Mouse (Mus musculus) heart, embryonic 13.5 days (tissue): ENCODE results near the gene Slc39a3. TPM values are rescaled to one million over a fixed set of nuclear protein-coding genes. Genes with fewer than 3 reads are reported as not detected.

ENCODE experiments used
- ATAC-seq: fragments of 200-750 bp; cut with Nextera tagmentation; 2 replicates; pipeline ENCODE4 v1.8.0; 2017; ENCODE audit warnings: moderate TSS enrichment; ENCODE audit not compliant: insufficient number of reproducible peaks, low FRiP score, low TSS enrichment; ENCODE audit errors: extremely low read depth
- H3K27ac ChIP-seq: fragments of 300-500 bp; sonication (generic); replicated peaks from 2 replicates; pipeline ENCODE4 v1.5.1; 2015; ENCODE audit warnings: moderate library complexity, mild to moderate bottlenecking, inconsistent platforms
- H3K27me3 ChIP-seq: fragments of 300-500 bp; sonication (generic); replicated peaks from 2 replicates; pipeline ENCODE4 v1.6.1; 2015; ENCODE audit warnings: mild to moderate bottlenecking, inconsistent platforms
- H3K36me3 ChIP-seq: fragments of 300-500 bp; sonication (generic); 2 replicates; pipeline ENCODE4 v1.6.1; 2015; ENCODE audit warnings: mild to moderate bottlenecking, inconsistent platforms
- H3K4me1 ChIP-seq: fragments of 300-500 bp; sonication (generic); 2 replicates; pipeline ENCODE4 v1.6.1; 2015; ENCODE audit warnings: inconsistent platforms
- H3K4me2 ChIP-seq: fragments of 300-500 bp; sonication (generic); 2 replicates; pipeline ENCODE4 v1.6.1; 2015; ENCODE audit warnings: inconsistent platforms, mild to moderate bottlenecking, moderate library complexity
- H3K4me3 ChIP-seq: fragments of 300-500 bp; sonication (generic); 2 replicates; pipeline ENCODE4 v1.5.1; 2015; ENCODE audit warnings: moderate library complexity, mild to moderate bottlenecking, inconsistent platforms
- H3K9ac ChIP-seq: fragments of 300-500 bp; sonication (generic); 2 replicates; pipeline ENCODE4 v1.6.1; 2015; ENCODE audit warnings: inconsistent platforms, mild to moderate bottlenecking, moderate library complexity
- H3K9me3 ChIP-seq: fragments of 300-500 bp; sonication (generic); 2 replicates; pipeline ENCODE4 v1.6.1; 2016; ENCODE audit warnings: inconsistent platforms
- WGBS: fragments of 180-500 bp; shearing (Covaris S2); methylation state at CpG from one replicate; pipeline ENCODE4 v1.1.7; 2015; ENCODE audit warnings: mixed read lengths; 5-methylcytosine and 5-hydroxymethylcytosine counted together
- polyA plus RNA-seq: library from polyadenylated mRNA; unstranded; fragments of >200 nt; fragmentation: Nextera tagmentation; extraction: Ambion mirVana; gene quantifications from 2 replicates; pipeline ENCODE4 v1.2.1, GENCODE M21; 2015

Gene Slc39a3
- 8.0 and 8.2 TPM in 2 replicates for polyA plus RNA-seq

DNA sequence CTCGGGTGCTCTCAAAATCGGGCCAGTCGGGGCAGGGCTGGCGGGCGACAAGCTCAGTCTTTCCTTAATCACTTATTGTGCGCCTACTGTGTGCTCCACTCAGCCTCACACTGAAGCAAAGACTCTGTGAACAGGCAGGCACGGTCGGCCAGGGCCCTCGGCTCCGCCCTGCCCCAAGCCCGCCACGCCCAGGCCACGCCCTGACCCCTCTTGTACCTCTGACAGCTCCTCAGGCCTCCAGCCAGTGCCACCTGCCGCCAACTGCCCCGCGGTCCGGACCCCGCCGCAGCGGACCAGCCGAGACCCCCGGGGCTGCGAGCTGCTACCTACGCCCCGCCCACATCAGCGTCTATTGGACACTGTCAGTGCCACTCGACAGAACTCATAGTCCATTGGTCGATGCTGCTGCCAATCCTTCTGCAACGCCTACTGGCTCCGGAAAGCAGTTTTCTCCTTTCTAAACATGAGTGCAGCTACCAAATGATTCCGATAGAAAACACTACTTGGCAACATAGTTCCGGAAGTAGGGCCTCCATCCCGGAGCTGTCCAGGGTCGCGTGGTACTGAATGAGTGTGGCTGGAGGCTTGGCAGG, at the start of gene Slc39a3:
Slc39a3 (minus strand) TSS at position 439 of the 593 bp plus-strand sequence.
- H3K36me3 ChIP-seq = 0 out of 2 replicates have a peak, but pooled peaks cover 14% of the 10 kb centered on the region
- 1% methylated on average over 35 of the region's 35 CpGs for WGBS
- peak; percentile 96; the same call in 1 of the 2 replicates for ATAC-seq

GRCm38 (mm10) chr10:81087021-81087420, 49.8 kb upstream of the Slc39a3 start:
- ATAC-seq = no peak
- no peak overlapping the region for H3K27ac ChIP-seq
- H3K9me3 ChIP-seq = peaks cover 7% of the 10 kb centered on the region; the same call in 1 of the 2 replicates
- no peak overlapping the region for H3K9ac ChIP-seq
- H3K36me3 ChIP-seq = peaks cover 11% of the 10 kb centered on the region
- no peak overlapping the region for H3K4me3 ChIP-seq
- H3K4me2 ChIP-seq = no peak overlapping the region
- peaks cover 13% of the 10 kb centered on the region for H3K4me1 ChIP-seq
- 54% methylated on average over 2 of the region's 2 CpGs for whole genome bisulfite sequencing
- no peaks in the 10 kb centered on the region for H3K27me3 ChIP-seq

More for the DNA sequence above, at the start of gene Slc39a3:
- H3K9ac ChIP-seq = peak within 1 kb of the TSS; percentile 79
- H3K27me3 ChIP-seq = no peaks in the 10 kb centered on the region
- peaks cover 2% of the 10 kb centered on the region; the same call in 1 of the 2 replicates for H3K4me1 ChIP-seq
- H3K27ac ChIP-seq = no peak within 1 kb of the TSS
- no peaks in the 10 kb centered on the region for H3K9me3 ChIP-seq
- H3K4me2 ChIP-seq = peak within 1 kb of the TSS; percentile 82
- peak within 1 kb of the TSS; percentile 64 for H3K4me3 ChIP-seq

GRCm38 (mm10) chr10:81082168-81082960, 45.1 kb upstream of the Slc39a3 start:
- Histone ChIP-seq H3K27ac (no peak overlapping the region), H3K4me2 (no peak overlapping the region), H3K4me3 (no peak overlapping the region), H3K27me3 (no peaks in the 10 kb centered on the region), H3K9me3 (peaks cover 3% of the 10 kb centered on the region; the same call in 1 of the 2 replicates), H3K4me1 (no peaks in the 10 kb centered on the region), H3K9ac (no peak overlapping the region), H3K36me3 (peaks cover 58% of the 10 kb centered on the region)
- WGBS = 66% methylated on average over 7 of the region's 7 CpGs
- 0 out of 2 replicates have a peak, but pooled peaks have one; percentile 22 for ATAC-seq

- H3K4me2 ChIP-seq = no peak overlapping the region
- no peak overlapping the region for H3K4me3 ChIP-seq
- WGBS = 90% methylated on average over 31 of the region's 31 CpGs
- no peak overlapping the region for H3K9ac ChIP-seq
- no peaks in the 10 kb centered on the region for H3K27me3 ChIP-seq
- H3K36me3 ChIP-seq = peaks cover 69% of the 10 kb centered on the region
- H3K9me3 ChIP-seq = no peaks in the 10 kb centered on the region
- H3K4me1 ChIP-seq = no peaks in the 10 kb centered on the region
- no peak for ATAC-seq
- no peak overlapping the region for H3K27ac ChIP-seq
Measured at GRCm38 (mm10) chr10:81080008-81080655, 42.9 kb upstream of the Slc39a3 start.

GRCm38 (mm10) chr10:81077916-81078315, 40.7 kb upstream of the Slc39a3 start:
- Histone ChIP-seq H3K9me3 (no peaks in the 10 kb centered on the region), H3K27ac (no peak overlapping the region), H3K27me3 (no peaks in the 10 kb centered on the region), H3K9ac (no peak overlapping the region), H3K4me1 (no peaks in the 10 kb centered on the region), H3K4me2 (no peak overlapping the region), H3K36me3 (peaks cover 89% of the 10 kb centered on the region), H3K4me3 (no peak overlapping the region)
- WGBS = 84% methylated on average over 11 of the region's 11 CpGs
- ATAC-seq = no peak

GRCm38 (mm10) chr10:81076356-81076755, 39.1 kb upstream of the Slc39a3 start:
- Histone ChIP-seq H3K4me2 (no peak overlapping the region), H3K9me3 (no peaks in the 10 kb centered on the region), H3K4me1 (peaks cover under 1% of the 10 kb centered on the region; the same call in 1 of the 2 replicates), H3K9ac (no peak overlapping the region), H3K27ac (no peak overlapping the region), H3K4me3 (no peak overlapping the region), H3K27me3 (no peaks in the 10 kb centered on the region), H3K36me3 (peaks cover 76% of the 10 kb centered on the region)
- ATAC-seq = no peak
- WGBS = 72% methylated on average over 1 of the region's 1 CpGs

- Histone ChIP-seq H3K4me3 (no peak overlapping the region), H3K27me3 (no peaks in the 10 kb centered on the region), H3K36me3 (peaks cover 70% of the 10 kb centered on the region), H3K4me2 (no peak overlapping the region), H3K9ac (no peak overlapping the region), H3K4me1 (peaks cover 7% of the 10 kb centered on the region), H3K9me3 (no peaks in the 10 kb centered on the region), H3K27ac (no peak overlapping the region)
- ATAC-seq = no peak
- 79% methylated on average over 8 of the region's 8 CpGs for WGBS
Measured at GRCm38 (mm10) chr10:81075734-81076133, 38.5 kb upstream of the Slc39a3 start.

GRCm38 (mm10) chr10:81073464-81073863, 36.2 kb upstream of the Slc39a3 start:
- H3K4me2 ChIP-seq = no peak overlapping the region
- ATAC-seq = no peak
- no peak overlapping the region for H3K9ac ChIP-seq
- peaks cover 12% of the 10 kb centered on the region for H3K4me1 ChIP-seq
- H3K27ac ChIP-seq = no peak overlapping the region
- no peaks in the 10 kb centered on the region for H3K27me3 ChIP-seq
- H3K36me3 ChIP-seq = peaks cover 48% of the 10 kb centered on the region
- H3K9me3 ChIP-seq = no peaks in the 10 kb centered on the region
- no peak overlapping the region for H3K4me3 ChIP-seq
- WGBS = 60% methylated on average over 7 of the region's 7 CpGs

DNA sequence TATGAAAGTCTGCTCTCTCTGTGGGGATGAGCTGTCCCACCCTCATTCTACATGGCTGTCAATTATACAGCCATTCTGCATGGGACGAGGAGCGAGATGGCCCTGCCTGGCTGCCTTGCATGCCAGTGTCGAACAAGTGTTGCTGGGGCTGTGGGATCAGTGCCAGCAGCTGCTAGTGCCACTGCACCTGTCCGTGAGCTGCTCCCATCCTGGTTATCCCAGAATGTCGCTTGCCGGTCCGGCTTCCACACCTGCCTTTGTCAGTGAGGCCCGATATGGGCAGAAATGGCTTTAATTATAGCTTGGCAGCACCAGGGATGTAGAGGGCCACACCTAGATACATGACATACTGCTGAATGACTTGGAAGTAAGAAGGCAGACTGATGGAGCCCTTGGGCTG, 35.1 kb upstream of the Slc39a3 start:
- Histone ChIP-seq H3K36me3 (peaks cover 36% of the 10 kb centered on the region), H3K27me3 (no peaks in the 10 kb centered on the region), H3K9ac (0 out of 2 replicates have a peak overlapping the region, but pooled peaks have one; percentile 10), H3K27ac (no peak overlapping the region), H3K4me3 (no peak overlapping the region), H3K4me1 (peaks cover 12% of the 10 kb centered on the region), H3K4me2 (no peak overlapping the region), H3K9me3 (no peaks in the 10 kb centered on the region)
- WGBS = 87% methylated on average over 8 of the region's 8 CpGs
- no peak for ATAC-seq

- Histone ChIP-seq H3K4me1 (peaks cover 12% of the 10 kb centered on the region), H3K4me3 (peak within 1 kb of the TSS; percentile 69), H3K36me3 (peaks cover 22% of the 10 kb centered on the region), H3K27ac (no peak within 1 kb of the TSS), H3K9ac (peak within 1 kb of the TSS; percentile 93), H3K4me2 (peak within 1 kb of the TSS; percentile 78), H3K27me3 (no peaks in the 10 kb centered on the region), H3K9me3 (no peaks in the 10 kb centered on the region)
- peak; percentile 85 for ATAC-seq
- WGBS = 0% methylated on average over 35 of the region's 35 CpGs
Measured at GRCm38 (mm10) chr10:81069836-81070235, 32.6 kb upstream of the Slc39a3 start, which contains the start of gene Thop1. Gene Thop1, plus strand, starts transcription at chr10:81070035.

- Histone ChIP-seq H3K27ac (no peak overlapping the region), H3K36me3 (peaks cover 11% of the 10 kb centered on the region), H3K9me3 (no peaks in the 10 kb centered on the region), H3K4me1 (peaks cover 12% of the 10 kb centered on the region), H3K4me3 (no peak overlapping the region), H3K27me3 (no peaks in the 10 kb centered on the region), H3K4me2 (no peak overlapping the region), H3K9ac (no peak overlapping the region)
- 62% methylated on average over 5 of the region's 5 CpGs for WGBS
- ATAC-seq = no peak
Measured at GRCm38 (mm10) chr10:81068706-81069105, 31.5 kb upstream of the Slc39a3 start.
